Mouse (Mus musculus) hindbrain, postnatal 0 days (tissue): ENCODE measurements around the gene Pcgf2. TPM values are rescaled to one million over a fixed set of nuclear protein-coding genes. Genes with fewer than 3 reads are reported as not detected.

ENCODE experiments used
- ATAC-seq: fragments of 200-750 bp; cut with Nextera tagmentation; 2 replicates; pipeline ENCODE4 v1.8.0; 2017; ENCODE audit warnings: mild to moderate bottlenecking, moderate TSS enrichment, moderate library complexity
- DNase-seq: peaks from one replicate; pipeline ENCODE4 v3.0.0-alpha.2; 2015; ENCODE audit warnings: low spot score
- H3K27ac ChIP-seq: fragments of 300-500 bp; sonication (generic); 2 replicates; pipeline ENCODE4 v1.5.1; 2014; ENCODE audit warnings: mild to moderate bottlenecking
- H3K27me3 ChIP-seq: fragments of 300-500 bp; sonication (generic); 2 replicates; pipeline ENCODE4 v1.6.1; 2014; ENCODE audit warnings: low read length, mixed read lengths; ENCODE audit not compliant: insufficient read depth
- H3K36me3 ChIP-seq: fragments of 300-500 bp; sonication (generic); 2 replicates; pipeline ENCODE4 v1.6.1; 2014; ENCODE audit warnings: low read length, mixed read lengths; ENCODE audit not compliant: insufficient read depth
- H3K4me1 ChIP-seq: fragments of 300-500 bp; sonication (generic); 2 replicates; pipeline ENCODE4 v1.6.1; 2014; ENCODE audit warnings: antibody characterized with exemption, low read length, mixed read lengths; ENCODE audit not compliant: insufficient read depth
- H3K4me2 ChIP-seq: fragments of 300-500 bp; sonication (generic); 2 replicates; pipeline ENCODE4 v1.6.1; 2014; ENCODE audit warnings: low read depth, mild to moderate bottlenecking, low read length, moderate library complexity, mixed read lengths
- H3K4me3 ChIP-seq: fragments of 300-500 bp; sonication (generic); 2 replicates; pipeline ENCODE4 v1.5.1; 2014; ENCODE audit warnings: low read length
- H3K9ac ChIP-seq: fragments of 300-500 bp; sonication (generic); replicated peaks from 2 replicates; pipeline ENCODE4 v1.6.1; 2014; ENCODE audit warnings: mild to moderate bottlenecking, low read length, moderate library complexity, mixed read lengths
- H3K9me3 ChIP-seq: fragments of 300-500 bp; sonication (generic); 2 replicates; pipeline ENCODE4 v1.6.1; 2016; ENCODE audit warnings: low read length, mixed read lengths
- CTCF ChIP-seq: IDR thresholded peaks from 2 replicates; pipeline ENCODE4 v1.5.1; 2016; ENCODE audit warnings: antibody characterized with exemption, control low read depth, low read depth
- WGBS: fragments of 180-500 bp; shearing (Covaris S2); extraction: QIAGEN DNeasy Blood & Tissue Kit; methylation state at CpG from one replicate; pipeline ENCODE4 v1.1.7; 2014; 5-methylcytosine and 5-hydroxymethylcytosine counted together
- polyA plus RNA-seq: library from polyadenylated mRNA; unstranded; fragments of >200 nt; fragmentation: Nextera tagmentation; extraction: Ambion mirVana; gene quantifications from 2 replicates; pipeline ENCODE4 v1.2.1, GENCODE M21; 2015
- total RNA-seq: library from RNA; depleted of rRNA; stranded (reverse); fragments of >200 nt; gene quantifications from 2 replicates; pipeline ENCODE4 v1.2.3, GENCODE M21; 2014

Gene Pcgf2
- total and polyA plus RNA-seq, 2 experiments from 2014 or later = 13.3 to 18.0 TPM

DNA sequence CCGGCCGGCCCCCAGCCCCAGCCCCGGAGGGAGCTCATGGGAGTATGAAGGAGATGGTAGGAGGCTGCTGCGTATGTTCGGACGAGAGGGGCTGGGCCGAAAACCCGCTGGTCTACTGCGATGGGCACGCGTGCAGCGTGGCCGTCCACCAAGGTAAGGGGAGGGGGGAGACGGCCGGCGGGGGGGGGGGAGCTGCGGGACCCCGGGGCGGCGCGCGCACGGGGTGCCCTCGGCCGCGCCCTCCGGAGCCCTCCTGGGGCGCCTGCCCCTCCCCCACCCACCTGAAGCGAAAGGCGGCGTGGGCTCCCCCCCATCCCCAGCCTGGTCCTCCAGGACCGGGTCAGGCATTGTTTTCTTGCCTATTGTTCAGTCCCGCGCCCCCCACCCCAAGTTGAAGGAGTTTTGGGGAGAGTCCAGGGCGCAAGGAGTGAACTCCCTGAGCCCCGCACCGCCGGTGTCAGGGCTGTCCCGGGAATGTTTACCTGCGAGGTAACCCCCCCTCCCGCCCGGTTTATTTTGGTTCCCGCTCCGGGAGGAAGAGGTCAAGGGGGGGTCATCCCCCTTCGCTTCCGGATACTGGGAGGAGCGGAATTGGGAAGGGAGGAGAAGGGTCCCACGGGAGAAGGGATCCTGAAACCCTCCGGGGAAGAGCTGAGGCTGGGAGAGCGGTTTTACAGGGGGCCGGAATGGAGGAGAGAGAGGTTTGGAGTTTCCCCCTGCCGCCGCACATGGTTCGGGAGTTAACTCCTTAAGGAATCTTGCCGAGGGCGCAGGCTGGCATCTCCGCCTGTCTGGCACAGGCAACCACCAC lies 36.6 kb downstream of the Pcgf2 start:
- H3K4me1 ChIP-seq = peaks cover 15% of the 10 kb centered on the region; the same call in 1 of the 2 replicates

GRCm38 (mm10) chr11:97662893-97663527 lies 37.3 kb downstream of the Pcgf2 start, which contains the start of gene Mllt6:
Mllt6 (plus strand) TSS chr11:97663414.
- peak within 1 kb of the TSS; percentile 32 for H3K27ac ChIP-seq
- H3K4me1 ChIP-seq = peaks cover 15% of the 10 kb centered on the region; the same call in 1 of the 2 replicates
- TF ChIP-seq CTCF = no peak
- H3K36me3 ChIP-seq = peaks cover 8% of the 10 kb centered on the region; the same call in 1 of the 2 replicates
- H3K4me3 ChIP-seq = peak within 1 kb of the TSS; percentile 87
- WGBS = 1% methylated on average over 22 of the region's 76 CpGs
- ATAC-seq (peak; percentile 78), DNase-seq (peak; percentile 94)
- H3K9me3 ChIP-seq = no peaks in the 10 kb centered on the region
- H3K27me3 ChIP-seq = peaks cover 9% of the 10 kb centered on the region; the same call in 1 of the 2 replicates
- peak within 1 kb of the TSS; percentile 92 for H3K4me2 ChIP-seq
- peak within 1 kb of the TSS; percentile 62 for H3K9ac ChIP-seq

More for the DNA sequence above, 36.6 kb downstream of the Pcgf2 start:
- peak overlapping the region; percentile 32; the same call in 1 of the 2 replicates for H3K27ac ChIP-seq
- peak overlapping the region; percentile 92 for H3K4me2 ChIP-seq
- peaks cover 9% of the 10 kb centered on the region; the same call in 1 of the 2 replicates for H3K27me3 ChIP-seq
- peaks cover 11% of the 10 kb centered on the region; the same call in 1 of the 2 replicates for H3K36me3 ChIP-seq
- TF ChIP-seq CTCF = no peak
- peak overlapping the region; percentile 87 for H3K4me3 ChIP-seq
- H3K9me3 ChIP-seq = no peaks in the 10 kb centered on the region
- ATAC-seq = no peak
- DNase-seq = peak; percentile 57
- WGBS = under 1% methylated on average over 32 of the region's 57 CpGs
- peak overlapping the region; percentile 62 for H3K9ac ChIP-seq

DNA sequence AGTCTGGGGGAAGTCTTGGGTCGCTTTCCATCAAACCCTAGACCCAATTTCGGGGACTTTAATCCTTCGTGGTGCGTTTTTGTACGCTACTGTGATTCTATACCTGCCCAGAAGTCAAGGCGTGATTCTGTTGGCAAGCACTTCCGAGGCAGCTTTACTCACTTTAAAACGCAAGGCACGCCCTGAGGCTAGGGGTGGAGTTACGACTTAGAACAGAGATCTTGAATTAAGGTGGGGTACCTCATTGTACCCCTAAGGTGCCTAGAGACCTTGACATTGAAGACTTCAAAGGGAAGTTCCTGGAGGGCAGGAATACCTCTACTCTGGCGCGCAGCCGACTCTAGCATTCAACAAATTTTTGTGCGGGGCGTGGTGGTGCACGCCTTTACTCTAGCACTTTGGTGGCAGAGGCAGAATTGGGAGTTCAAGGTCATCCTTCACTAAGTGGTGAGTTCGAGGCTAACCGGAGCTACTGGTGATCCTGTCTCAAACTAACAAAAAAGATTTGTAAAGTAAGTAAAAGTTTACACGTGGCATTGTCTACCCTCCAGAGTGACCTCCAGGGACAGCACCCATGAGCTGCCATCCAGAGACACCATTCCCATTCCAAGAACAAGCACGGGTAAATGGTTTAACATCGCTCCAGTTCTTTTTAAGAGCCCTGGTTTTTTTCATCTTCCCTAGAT lies 37.9 kb downstream of the Pcgf2 start:
- no peak for ATAC-seq
- WGBS = 2% methylated on average over 21 of the region's 21 CpGs
- Histone ChIP-seq H3K4me1 (peaks cover 15% of the 10 kb centered on the region; the same call in 1 of the 2 replicates), H3K4me3 (peak overlapping the region; percentile 87), H3K27me3 (peaks cover 9% of the 10 kb centered on the region; the same call in 1 of the 2 replicates), H3K9me3 (no peaks in the 10 kb centered on the region), H3K9ac (no peak overlapping the region), H3K36me3 (peaks cover 5% of the 10 kb centered on the region; the same call in 1 of the 2 replicates), H3K4me2 (peak overlapping the region; percentile 92), H3K27ac (peak overlapping the region; percentile 32; the same call in 1 of the 2 replicates)
- DNase-seq = no peak
- no peak for TF ChIP-seq CTCF

- ATAC-seq (no peak), DNase-seq (no peak)
- Histone ChIP-seq H3K36me3 (no peaks in the 10 kb centered on the region; the same call in 1 of the 2 replicates), H3K4me2 (peak overlapping the region; percentile 92), H3K9me3 (no peaks in the 10 kb centered on the region), H3K4me1 (peaks cover 15% of the 10 kb centered on the region; the same call in 1 of the 2 replicates), H3K27ac (no peak overlapping the region), H3K27me3 (peaks cover 9% of the 10 kb centered on the region; the same call in 1 of the 2 replicates), H3K9ac (no peak overlapping the region), H3K4me3 (peak overlapping the region; percentile 25)
- under 1% methylated on average over 20 of the region's 20 CpGs for WGBS
- TF ChIP-seq CTCF = no peak
Measured at GRCm38 (mm10) chr11:97661648-97662133, 38.6 kb downstream of the Pcgf2 start.

DNA sequence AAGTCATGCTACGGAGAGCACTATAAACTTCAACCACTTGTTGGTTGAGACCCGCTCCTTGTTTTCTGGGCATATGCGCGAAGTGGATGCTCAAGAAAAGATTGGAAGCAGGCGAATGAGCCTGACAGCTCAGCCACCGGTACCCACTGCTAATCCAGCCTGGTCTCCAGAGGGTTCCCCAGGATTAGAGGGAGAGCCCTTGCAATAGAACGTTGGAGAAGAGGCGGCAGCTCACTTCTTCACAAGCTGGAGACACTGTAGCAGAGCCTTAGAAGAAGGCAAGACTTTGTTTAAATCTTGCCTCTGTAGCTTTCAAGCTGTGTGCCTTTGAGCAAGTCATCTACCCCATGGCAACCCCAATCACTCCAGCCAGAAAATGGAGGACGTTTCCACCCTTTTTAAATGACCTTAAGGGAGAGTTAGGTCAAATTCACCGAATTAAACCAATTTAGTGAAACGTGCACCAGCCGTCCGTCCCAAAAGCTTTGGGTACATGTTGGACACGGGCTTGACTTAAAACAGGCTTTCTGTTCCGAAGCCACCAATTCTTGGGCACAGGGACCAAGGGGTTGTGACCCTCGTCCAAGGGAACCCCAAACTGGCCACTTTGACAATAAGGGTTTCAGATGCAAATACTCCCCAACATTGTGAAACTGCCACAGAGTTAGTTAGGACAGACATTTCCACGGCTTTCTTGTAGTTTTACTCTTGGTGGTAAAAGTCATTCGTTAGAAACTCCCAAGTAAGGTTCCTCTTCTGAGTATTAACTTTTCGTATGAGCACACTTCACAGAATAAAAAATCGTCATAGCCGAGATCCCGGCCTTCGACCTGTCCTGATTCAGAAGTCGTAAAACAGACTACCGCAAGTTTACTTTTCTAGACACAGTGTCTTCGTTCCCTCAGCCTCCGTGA lies 39.3 kb downstream of the Pcgf2 start:
- no peak for DNase-seq
- no peak for TF ChIP-seq CTCF
- WGBS = 3% methylated on average over 27 of the region's 27 CpGs
- ATAC-seq = no peak
- H3K27ac ChIP-seq = no peak overlapping the region
- H3K4me1 ChIP-seq = peaks cover 15% of the 10 kb centered on the region; the same call in 1 of the 2 replicates
- peaks cover 9% of the 10 kb centered on the region; the same call in 1 of the 2 replicates for H3K27me3 ChIP-seq
- H3K9ac ChIP-seq = no peak overlapping the region; the same call in 1 of the 2 replicates
- no peaks in the 10 kb centered on the region; the same call in 1 of the 2 replicates for H3K36me3 ChIP-seq
- H3K4me3 ChIP-seq = peak overlapping the region; percentile 62
- H3K4me2 ChIP-seq = peak overlapping the region; percentile 92
- no peaks in the 10 kb centered on the region for H3K9me3 ChIP-seq
